Mouse (Mus musculus) kidney, adult 2 months (tissue): ENCODE data around the gene Phpt1.

Experiments used
- CTCF ChIP-seq: fragments of 200-500 bp; conservative IDR thresholded peaks from 2 replicates; pipeline ENCODE4 v1.5.1; 2011; ENCODE audit warnings: low read depth, mild to moderate bottlenecking, control low read depth, low read length, moderate library complexity, mixed read lengths; ENCODE audit not compliant: insufficient read depth, insufficient read length
- POLR2A ChIP-seq: fragments of 200-500 bp; IDR thresholded peaks from one replicate; pipeline ENCODE4 v1.6.1; 2011; ENCODE audit warnings: low read depth, low read length, control low read depth

DNA sequence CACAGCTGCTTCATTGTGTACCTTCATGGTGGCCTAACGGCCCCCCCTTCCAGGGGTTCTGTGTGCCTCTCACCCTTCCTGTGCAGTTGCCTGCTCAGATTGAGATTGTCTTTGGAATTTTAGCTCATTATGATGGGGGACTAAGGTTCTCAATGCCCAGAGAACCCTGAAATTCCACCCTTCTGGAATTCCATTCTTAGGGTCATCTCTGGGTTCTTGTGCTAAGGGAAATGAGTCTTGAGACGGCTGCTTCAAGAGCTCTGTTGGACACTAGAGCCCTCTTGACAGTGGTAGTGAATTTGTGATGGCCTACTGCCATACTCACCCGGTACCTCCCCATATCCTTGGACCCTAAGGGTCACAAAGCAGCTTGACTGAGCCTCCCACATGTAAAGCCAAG is 42.6 kb upstream of the Phpt1 start, which contains the start of gene Ccdc183:
- TF ChIP-seq CTCF (no peak), POLR2A (no peak)
